Mouse (Mus musculus) A20 (cell line): Measurements from ENCODE around the gene Jade2.

Experiments used
- DNase-seq: peaks from one replicate; pipeline ENCODE4 v3.0.0-alpha.2; 2011; ENCODE audit warnings: low read depth, low spot score

The Jade2 gene

DNA sequence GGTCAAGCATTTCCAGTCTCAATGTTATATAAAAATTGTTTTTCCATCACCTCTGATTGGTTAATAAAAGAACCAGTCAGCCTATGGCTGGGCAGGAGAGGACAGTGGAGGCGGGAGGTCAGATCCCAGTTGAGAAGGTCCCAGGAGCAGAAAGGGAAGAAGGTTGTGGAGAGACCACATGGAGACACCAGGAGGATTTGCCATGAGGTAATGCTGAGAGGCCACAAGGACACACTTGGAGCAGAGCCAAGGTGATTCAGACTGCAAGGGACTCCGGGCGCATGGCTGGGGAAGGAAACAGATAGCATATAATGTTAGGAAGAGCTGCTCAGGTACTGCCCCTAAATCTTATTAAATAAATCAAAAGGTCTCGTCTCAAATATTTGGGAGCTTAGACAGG, 61.2 kb downstream of the Jade2 start:
- DNase-seq = no peak

DNA sequence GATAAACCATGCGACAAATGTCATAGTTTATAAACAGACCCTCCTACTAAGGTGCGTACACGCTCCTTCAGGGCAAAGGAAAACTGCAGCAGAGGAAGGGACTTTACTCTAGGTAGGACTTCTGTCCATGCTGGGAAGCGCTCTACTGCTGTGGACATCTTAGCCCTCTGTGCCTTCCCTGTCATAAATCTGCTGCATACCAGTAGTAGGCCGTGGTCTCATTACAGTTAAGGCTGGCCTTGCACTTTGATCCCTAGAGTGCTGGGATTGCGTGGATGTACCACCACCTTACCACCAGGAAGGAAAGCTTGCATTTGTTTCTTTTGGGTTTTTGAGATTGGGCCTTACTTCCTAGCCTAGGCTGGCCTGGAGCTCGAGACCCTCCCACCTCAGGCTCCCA, 66.8 kb downstream of the Jade2 start:
- no peak for DNase-seq

- peak; percentile 41 for DNase-seq
These were observed 67.7 kb downstream of the Jade2 start for GRCm38 (mm10) chr11:51789735-51790134.

DNA sequence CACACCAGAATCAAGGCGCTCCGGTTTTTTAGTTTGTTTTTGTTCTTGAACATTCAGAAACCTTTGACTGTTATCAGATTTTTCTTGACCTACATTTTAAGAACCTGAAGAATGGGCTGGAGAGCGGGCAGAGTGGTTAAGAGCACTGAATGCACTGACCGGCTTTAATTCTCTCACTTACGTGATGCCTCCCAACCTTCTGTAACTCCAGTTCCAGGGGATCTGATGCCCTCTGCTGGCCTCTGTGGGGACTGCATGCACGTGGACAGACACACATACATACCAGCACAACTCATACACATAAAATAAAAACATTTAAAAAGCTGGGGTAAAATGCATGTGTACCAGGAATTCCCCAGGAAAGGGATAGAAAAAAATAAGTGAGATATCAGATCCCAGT, 71.5 kb downstream of the Jade2 start:
- peak; percentile 72 for DNase-seq

GRCm38 (mm10) chr11:51782721-51783120, 74.7 kb downstream of the Jade2 start:
- DNase-seq = no peak

DNA sequence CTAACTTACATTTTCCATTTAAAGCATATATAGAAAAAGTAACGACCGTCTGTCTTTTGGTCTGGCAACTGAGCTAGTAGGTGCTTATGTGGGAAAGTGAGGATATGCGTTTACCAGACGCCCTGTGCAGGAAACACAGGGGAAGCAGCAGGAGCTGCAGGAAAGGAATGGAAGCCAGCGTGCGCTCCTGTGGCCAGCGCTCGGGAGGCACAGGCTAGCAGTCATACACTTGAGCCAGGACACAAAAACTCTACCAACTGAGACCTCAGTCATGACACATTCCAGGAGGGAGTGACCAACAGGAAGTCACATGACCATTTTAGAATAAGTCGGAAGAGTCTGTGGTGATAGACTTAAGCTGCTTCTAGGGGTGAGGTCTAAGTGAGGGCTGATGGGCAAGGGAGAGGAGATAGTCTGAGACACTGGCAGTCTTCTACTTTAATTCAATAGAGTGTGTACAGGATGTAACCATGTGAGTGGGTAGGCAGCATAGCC, 76.6 kb downstream of the Jade2 start:
- DNase-seq = no peak

- no peak for DNase-seq
These were observed 80.0 kb downstream of the Jade2 start for GRCm38 (mm10) chr11:51777478-51777877.

GRCm38 (mm10) chr11:51775507-51775906, 81.9 kb downstream of the Jade2 start:
- no peak for DNase-seq

DNA sequence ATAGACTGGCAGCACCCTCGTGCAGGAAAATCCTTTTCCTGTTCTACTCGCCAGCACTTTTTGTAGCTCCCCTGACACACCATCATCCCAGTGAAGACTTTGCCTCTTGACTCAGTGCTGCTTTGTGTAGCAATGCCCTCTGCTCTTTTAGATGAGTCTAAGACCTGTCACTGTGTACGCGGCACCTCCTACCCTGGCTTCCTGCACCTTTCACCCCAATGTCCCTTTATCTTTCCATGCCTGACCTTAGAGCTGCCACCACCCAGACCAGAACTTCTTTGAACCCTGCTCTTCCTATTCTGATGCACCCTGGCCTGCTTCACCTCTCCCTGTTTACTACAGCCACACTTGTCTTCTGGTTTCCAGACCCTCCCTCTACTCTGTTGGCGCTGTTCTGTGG, 89.2 kb downstream of the Jade2 start:
- no peak for DNase-seq

DNA sequence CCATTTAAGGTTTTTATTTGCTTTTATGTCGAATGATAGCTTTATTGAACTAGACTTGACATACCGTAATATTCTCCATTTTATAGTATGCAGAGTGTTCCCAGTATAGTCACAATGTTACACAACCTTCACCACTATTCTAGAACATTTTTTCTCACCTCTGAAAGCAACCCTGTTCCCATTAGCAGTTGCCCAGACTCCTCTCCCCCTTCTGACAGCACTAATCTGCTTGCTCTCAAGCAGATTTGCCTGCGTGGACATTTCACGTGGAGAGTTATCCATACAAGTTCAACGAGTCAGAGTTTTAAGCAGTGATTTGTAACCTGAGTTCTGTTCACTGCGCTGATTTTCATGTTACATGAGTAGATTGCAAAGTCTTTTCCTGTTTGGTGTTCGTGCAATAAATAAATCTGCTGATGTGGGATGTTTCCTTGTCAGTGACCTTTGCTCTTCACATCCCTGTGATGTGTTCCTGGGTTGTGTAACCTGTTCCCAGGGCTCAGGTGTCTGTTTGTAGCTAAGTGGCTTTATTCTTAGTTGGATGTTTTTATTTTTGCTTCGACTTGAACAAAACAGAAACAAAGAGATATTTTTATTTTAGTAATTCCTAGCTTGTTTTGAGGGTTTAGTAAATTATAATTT, 89.8 kb downstream of the Jade2 start:
- DNase-seq = no peak

- DNase-seq = no peak
These were observed 92.6 kb downstream of the Jade2 start for GRCm38 (mm10) chr11:51764816-51765215.

GRCm38 (mm10) chr11:51763955-51764354, 93.5 kb downstream of the Jade2 start:
- DNase-seq = no peak
